In genomic region chr2:34106837-34107565, GRCm38 (mm10) we compare ENCODE assay signal across 10 mouse cellular contexts.
A peak's percentile ranks its signal among the peaks of the same experiment; 100 is the strongest.
DNase-seq lines count a peak whose midpoint lies in the region; ATAC-seq and TF ChIP-seq lines count a peak whose summit lies in the region.
"Had no signal": no experiment of that assay in that cellular context is flagged by ENCODE, and none has a peak within 500 bp of the region (broad histone marks: within the 10 kb centered on the region; RNA-seq: fewer than 3 reads in every experiment).

No protein-coding gene starts in this region.

- 0 out of 2 replicates have a peak, but pooled peaks cover 13% of the 10 kb centered on the region for H3K27me3 ChIP-seq in embryonic facial prominence, embryonic 15.5 days
- no peaks in the 10 kb centered on the region; the same call in 1 of the 2 replicates for H3K27me3 ChIP-seq in intestine, embryonic 16.5 days (replicated peaks; ENCODE audit: control insufficient read depth, insufficient read depth, low read length)
- no peaks in the 10 kb centered on the region for H3K27me3 ChIP-seq in neural tube, embryonic 15.5 days (replicated peaks)
- H3K27me3 ChIP-seq in liver, postnatal 0 days (ENCODE audit: insufficient read depth, low read length): no peaks in the 10 kb centered on the region
- H3K27me3 ChIP-seq in heart, adult 2 months (ENCODE audit: control insufficient read depth, insufficient read depth, low read length): no peaks in the 10 kb centered on the region

- TF ChIP-seq EP300 in liver, postnatal 0 days (IDR thresholded peaks at IDR 0.05; ENCODE audit: low read depth): no peak
- TF ChIP-seq EP300 in heart, adult 2 months (IDR thresholded peaks at IDR 0.05; ENCODE audit: insufficient read depth, low read depth, low read length): no peak

- intact Hi-C loops in heart, adult 2 months (cut with DNase I): no loop called here

- no peaks in the 10 kb centered on the region; the same call in 1 of the 2 replicates for H3K4me1 ChIP-seq in embryonic facial prominence, embryonic 15.5 days
- H3K4me1 ChIP-seq in intestine, embryonic 16.5 days (ENCODE audit: control insufficient read depth, insufficient read depth, low read length): no peaks in the 10 kb centered on the region
- peaks cover 48% of the 10 kb centered on the region for H3K4me1 ChIP-seq in neural tube, embryonic 15.5 days
- H3K4me1 ChIP-seq in liver, postnatal 0 days (ENCODE audit: insufficient read depth): no peaks in the 10 kb centered on the region
- H3K4me1 ChIP-seq in heart, adult 2 months (ENCODE audit: control insufficient read depth, insufficient read depth, low read length): no peaks in the 10 kb centered on the region

- H3K4me2 ChIP-seq in embryonic facial prominence, embryonic 15.5 days (replicated peaks): peak overlapping the region; percentile 28; the same call in 1 of the 2 replicates
- H3K4me2 ChIP-seq in intestine, embryonic 16.5 days (ENCODE audit: low read depth, low read length): 0 out of 2 replicates have a peak overlapping the region, but pooled peaks have one; percentile 22
- H3K4me2 ChIP-seq in neural tube, embryonic 15.5 days: peak overlapping the region; percentile 51
- H3K4me2 ChIP-seq in liver, postnatal 0 days (ENCODE audit: low read depth, low read length): no peak overlapping the region

- H3K36me3 ChIP-seq in embryonic facial prominence, embryonic 15.5 days: no peaks in the 10 kb centered on the region
- no peaks in the 10 kb centered on the region for H3K36me3 ChIP-seq in intestine, embryonic 16.5 days (ENCODE audit: control insufficient read depth, insufficient read depth, low read length)
- H3K36me3 ChIP-seq in neural tube, embryonic 15.5 days: no peaks in the 10 kb centered on the region
- no peaks in the 10 kb centered on the region for H3K36me3 ChIP-seq in liver, postnatal 0 days (replicated peaks; ENCODE audit: insufficient read depth, low read length)
- no peaks in the 10 kb centered on the region for H3K36me3 ChIP-seq in heart, adult 2 months (ENCODE audit: control insufficient read depth, insufficient read depth, low read length)

- H3K27ac ChIP-seq in embryonic facial prominence, embryonic 15.5 days (replicated peaks): no peak overlapping the region
- no peak overlapping the region for H3K27ac ChIP-seq in intestine, embryonic 16.5 days (ENCODE audit: low read length)
- peak overlapping the region; percentile 87 for H3K27ac ChIP-seq in neural tube, embryonic 15.5 days (replicated peaks)
- H3K27ac ChIP-seq in liver, postnatal 0 days (ENCODE audit: low read depth): no peak overlapping the region
- H3K27ac ChIP-seq in heart, adult 2 months: no peak overlapping the region

- no peaks in the 10 kb centered on the region for H3K9me3 ChIP-seq in embryonic facial prominence, embryonic 15.5 days (replicated peaks)
- no peaks in the 10 kb centered on the region for H3K9me3 ChIP-seq in intestine, embryonic 16.5 days (ENCODE audit: control insufficient read depth, low read length)
- H3K9me3 ChIP-seq in neural tube, embryonic 15.5 days (replicated peaks): no peaks in the 10 kb centered on the region
- no peaks in the 10 kb centered on the region for H3K9me3 ChIP-seq in liver, postnatal 0 days (ENCODE audit: low read length)

- H3K79me2 ChIP-seq in heart, adult 2 months (replicated peaks; ENCODE audit: control insufficient read depth, insufficient read depth, low read length): no peaks in the 10 kb centered on the region

- H3K9ac ChIP-seq in embryonic facial prominence, embryonic 15.5 days: no peak overlapping the region
- no peak overlapping the region for H3K9ac ChIP-seq in intestine, embryonic 16.5 days (ENCODE audit: low read depth, low read length)
- no peak overlapping the region; the same call in 1 of the 2 replicates for H3K9ac ChIP-seq in neural tube, embryonic 15.5 days (replicated peaks)
- no peak overlapping the region for H3K9ac ChIP-seq in liver, postnatal 0 days (replicated peaks)
- no peak overlapping the region for H3K9ac ChIP-seq in heart, adult 2 months (ENCODE audit: low read depth, low read length)

- ATAC-seq in embryonic facial prominence, embryonic 15.5 days (ENCODE audit: insufficient number of reproducible peaks, low FRiP score, low TSS enrichment, low read depth): no peak
- no peak for ATAC-seq in intestine, embryonic 16.5 days
- ATAC-seq in neural tube, embryonic 15.5 days (ENCODE audit: low FRiP score): peak; percentile 76
- no peak for ATAC-seq in liver, postnatal 0 days

- no peak for TF ChIP-seq POLR2A in heart, adult 2 months (IDR thresholded peaks at IDR 0.05; ENCODE audit: insufficient read depth, low read depth, low read length)

- TF ChIP-seq CTCF in liver, postnatal 0 days (IDR thresholded peaks at IDR 0.05; ENCODE audit: low read depth): no peak
- no peak for TF ChIP-seq CTCF in heart, adult 2 months (IDR thresholded peaks at IDR 0.05)

- WGBS in embryonic facial prominence, embryonic 15.5 days: 24% methylated on average over 15 of the region's 15 CpGs
- WGBS in intestine, embryonic 16.5 days: 24% methylated on average over 15 of the region's 15 CpGs
- WGBS in neural tube, embryonic 15.5 days: 13% methylated on average over 15 of the region's 15 CpGs
- 66% methylated on average over 15 of the region's 15 CpGs for WGBS in liver, postnatal 0 days (ENCODE audit: insufficient replicate concordance)
- 59% methylated on average over 15 of the region's 15 CpGs for WGBS in heart, adult 2 months

- H3K4me3 ChIP-seq in embryonic facial prominence, embryonic 15.5 days (replicated peaks): no peak overlapping the region
- H3K4me3 ChIP-seq in intestine, embryonic 16.5 days (ENCODE audit: low read length): no peak overlapping the region
- H3K4me3 ChIP-seq in neural tube, embryonic 15.5 days (replicated peaks): peak overlapping the region; percentile 10
- no peak overlapping the region for H3K4me3 ChIP-seq in liver, postnatal 0 days (ENCODE audit: low read depth, low read length)
- H3K4me3 ChIP-seq in heart, adult 2 months: no peak overlapping the region
- H3K4me3 ChIP-seq: erythroblast, embryonic 14.5 days had no signal

- DNase-seq in layer of hippocampus, adult 9-10 months (ENCODE audit: low spot score): peak; percentile 21
- DNase-seq in layer of hippocampus, adult 11-12 months (ENCODE audit: low spot score): no peak
- no peak for DNase-seq in adrenal gland, postnatal 10 days
- no peak for DNase-seq in liver, postnatal 0 days
- no peak for DNase-seq in heart, adult 2 months
- DNase-seq: heart, postnatal 10 days had no signal
